Mouse (Mus musculus) heart, adult 2 months (tissue): ENCODE data around the gene Fam32a.

Experiments
- EP300 ChIP-seq: fragments of 200-500 bp; IDR thresholded peaks from 2 replicates; pipeline ENCODE4 v1.6.1; 2011; ENCODE audit warnings: low read depth, low read length, control low read depth; ENCODE audit not compliant: insufficient read depth
- POLR2A ChIP-seq: fragments of 200-500 bp; IDR thresholded peaks from 2 replicates; pipeline ENCODE4 v1.6.1; 2011; ENCODE audit warnings: mild to moderate bottlenecking, low read depth, low read length, control low read depth; ENCODE audit not compliant: insufficient read depth

DNA sequence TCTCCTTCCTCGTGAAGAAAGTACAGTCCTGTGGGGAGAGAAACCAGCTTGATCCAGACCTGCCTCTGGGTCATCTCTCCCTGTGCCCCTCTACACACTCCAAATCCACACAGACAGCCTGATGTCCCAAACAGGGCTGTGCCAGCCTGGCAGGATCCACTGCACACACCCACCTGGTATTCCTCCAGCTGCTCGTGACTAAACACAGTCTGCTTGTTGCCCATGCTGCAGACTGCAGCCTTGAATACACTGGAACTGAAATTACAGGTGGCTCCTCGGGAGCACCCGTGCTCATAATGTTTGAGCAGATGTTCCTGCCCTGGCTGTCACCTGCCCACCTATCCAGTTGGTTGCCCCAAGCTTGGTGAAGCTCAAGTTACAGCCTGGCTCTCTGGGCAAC is 6.8 kb upstream of the Fam32a start, which contains the start of gene Cib3:
- TF ChIP-seq EP300 (no peak), POLR2A (no peak)
